Mouse (Mus musculus): ENCODE measurements around the gene Cpne6.

Gene Cpne6

GRCm38 (mm10) chr14:55510125-55510731, at the start of gene Cpne6:
Gene Cpne6, plus strand, starts transcription at chr14:55510445.
- DNase-seq = peak; percentile 55

- DNase-seq = no peak
Measured at GRCm38 (mm10) chr14:55461757-55462156, 48.5 kb upstream of the Cpne6 start.

- no peak for DNase-seq
Measured at GRCm38 (mm10) chr14:55466481-55466880, 43.8 kb upstream of the Cpne6 start.

GRCm38 (mm10) chr14:55467108-55467507, 43.1 kb upstream of the Cpne6 start:
- no peak for DNase-seq

- DNase-seq = no peak
Measured at GRCm38 (mm10) chr14:55468301-55468741, 41.9 kb upstream of the Cpne6 start.

- DNase-seq = no peak
Measured at GRCm38 (mm10) chr14:55469041-55469440, 41.2 kb upstream of the Cpne6 start.

- no peak for DNase-seq
Measured at GRCm38 (mm10) chr14:55469821-55470220, 40.4 kb upstream of the Cpne6 start.

GRCm38 (mm10) chr14:55470806-55471205, 39.4 kb upstream of the Cpne6 start:
- no peak for DNase-seq

GRCm38 (mm10) chr14:55475654-55476053, 34.6 kb upstream of the Cpne6 start:
- no peak for DNase-seq

- DNase-seq = no peak
Measured at GRCm38 (mm10) chr14:55477421-55477820, 32.8 kb upstream of the Cpne6 start.

GRCm38 (mm10) chr14:55477829-55478228, 32.4 kb upstream of the Cpne6 start:
- no peak for DNase-seq

GRCm38 (mm10) chr14:55478651-55479599, 31.3 kb upstream of the Cpne6 start, which contains the start of gene Dhrs4:
Gene Dhrs4, plus strand, starts transcription at chr14:55478758.
- peak; percentile 61 for DNase-seq

- no peak for DNase-seq
Measured at GRCm38 (mm10) chr14:55479629-55480028, 30.6 kb upstream of the Cpne6 start.

GRCm38 (mm10) chr14:55484430-55485085, 25.7 kb upstream of the Cpne6 start:
- DNase-seq = no peak

- no peak for DNase-seq
Measured at GRCm38 (mm10) chr14:55486836-55487235, 23.4 kb upstream of the Cpne6 start.

GRCm38 (mm10) chr14:55490361-55491201, 19.7 kb upstream of the Cpne6 start, which contains the start of gene Carmil3:
Gene Carmil3, plus strand, starts transcription at chr14:55490651.
- DNase-seq = peak; percentile 85

GRCm38 (mm10) chr14:55491291-55491833, 18.9 kb upstream of the Cpne6 start:
- peak; percentile 56 for DNase-seq

GRCm38 (mm10) chr14:55492103-55492502, 18.1 kb upstream of the Cpne6 start:
- DNase-seq = no peak

GRCm38 (mm10) chr14:55495509-55496240, 14.6 kb upstream of the Cpne6 start:
- no peak for DNase-seq

- DNase-seq = no peak
Measured at GRCm38 (mm10) chr14:55496761-55497448, 13.3 kb upstream of the Cpne6 start.

- DNase-seq = peak; percentile 87
Measured at GRCm38 (mm10) chr14:55497449-55497821, 12.8 kb upstream of the Cpne6 start.
